Mouse (Mus musculus) heart, adult 2 months (tissue): Measurements from ENCODE around the gene A930002H24Rik.

Experiments used
- CTCF ChIP-seq: fragments of 200-600 bp; IDR thresholded peaks from 2 replicates; pipeline ENCODE4 v1.8.1; 2022; ENCODE audit warnings: antibody characterized with exemption, mild to moderate bottlenecking, moderate library complexity
- EP300 ChIP-seq: fragments of 200-500 bp; IDR thresholded peaks from 2 replicates; pipeline ENCODE4 v1.6.1; 2011; ENCODE audit warnings: low read depth, low read length, control low read depth; ENCODE audit not compliant: insufficient read depth

DNA sequence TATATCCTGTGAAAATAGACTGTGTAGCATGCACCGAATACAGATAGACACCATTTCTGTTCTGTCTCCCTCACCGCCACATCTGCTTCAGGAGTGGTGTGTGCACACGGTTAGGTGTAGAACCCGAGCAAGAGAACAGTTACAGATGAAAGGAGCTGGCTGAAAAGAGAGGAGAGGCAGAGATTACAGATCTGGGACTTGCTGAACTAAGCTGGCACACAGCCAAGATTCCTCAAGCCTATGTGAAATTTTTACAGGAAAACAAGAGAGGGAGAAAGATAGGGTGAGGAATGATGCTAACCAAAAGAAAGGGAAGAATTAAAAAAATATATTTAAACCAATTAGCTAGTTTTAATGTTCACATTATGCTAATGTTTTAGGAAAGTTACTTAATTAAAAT lies 2.6 kb downstream of the A930002H24Rik start:
- TF ChIP-seq CTCF (no peak), EP300 (no peak)
